Mouse (Mus musculus): ENCODE data around the gene Gnat2. TPM values are rescaled to one million over a fixed set of nuclear protein-coding genes. Genes with fewer than 3 reads are reported as not detected.

Gnat2 gene
- polyA plus RNA-seq, 1 experiment = 0.90 TPM

DNA sequence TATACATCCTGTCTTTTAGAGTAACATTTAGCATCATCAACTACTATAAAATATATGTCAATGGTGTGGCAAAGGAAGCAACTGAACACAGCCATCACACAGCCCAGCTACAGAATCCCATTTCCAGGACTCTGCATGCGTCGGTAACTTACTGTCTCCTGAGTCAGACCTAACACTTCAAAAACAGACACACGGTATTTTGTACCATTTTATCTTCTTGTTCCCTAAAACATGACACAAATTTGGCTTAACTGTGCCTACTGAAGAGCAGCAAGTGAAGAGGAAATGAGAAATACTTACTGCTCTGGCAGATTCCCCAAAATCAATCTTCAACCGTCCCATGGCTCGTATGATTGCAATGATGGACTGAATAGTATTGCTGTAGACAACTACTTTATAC, 30.7 kb downstream of the Gnat2 start:
- H3K36me3 ChIP-seq (ENCODE audit: control insufficient read depth, insufficient read depth) = peaks cover 22% of the 10 kb centered on the region
- no peaks in the 10 kb centered on the region for H3K27me3 ChIP-seq (ENCODE audit: control insufficient read depth, insufficient read depth, insufficient read length)
- peaks cover 38% of the 10 kb centered on the region for H3K79me2 ChIP-seq (ENCODE audit: control insufficient read depth, insufficient read depth)
- H3ac ChIP-seq (ENCODE audit: control insufficient read depth, insufficient read length) = no peak overlapping the region
- TF ChIP-seq POLR2A (IDR thresholded peaks at IDR 0.05; ENCODE audit: insufficient read length, low read depth) (no peak), MYOG (IDR thresholded peaks at IDR 0.05; ENCODE audit: control insufficient read depth in 1 of 3, insufficient read depth in 1 of 3, insufficient read length in 2 of 3, low read depth in 2 of 3) (no peak), SRF (IDR thresholded peaks at IDR 0.05; ENCODE audit: control insufficient read depth, insufficient read length, low read depth) (no peak), E2F4 (IDR thresholded peaks at IDR 0.05; ENCODE audit: insufficient read depth) (no peak), REST (IDR thresholded peaks at IDR 0.05; ENCODE audit: insufficient read depth, insufficient read length) (no peak), TCF3 (IDR thresholded peaks at IDR 0.05; ENCODE audit: insufficient read length, low read depth) (no peak), MYOD1 (IDR thresholded peaks at IDR 0.05; ENCODE audit: control insufficient read depth in 1 of 3, insufficient read length in 2 of 3, low read depth in 2 of 3) (no peak), POLR2AphosphoS2 (IDR thresholded peaks at IDR 0.05; ENCODE audit: insufficient read length, low read depth) (no peak), MAX (IDR thresholded peaks at IDR 0.05; ENCODE audit: low read depth) (no peak), TCF12 (IDR thresholded peaks at IDR 0.05; ENCODE audit: insufficient read depth, poor library complexity, severe bottlenecking) (no peak), USF1 (IDR thresholded peaks at IDR 0.05; ENCODE audit: low read depth) (no peak), CEBPB (IDR thresholded peaks at IDR 0.05; ENCODE audit: insufficient read depth, poor library complexity, severe bottlenecking) (no peak)
- H3K4me2 ChIP-seq (ENCODE audit: low read depth) = no peak overlapping the region
- H3K4me3 ChIP-seq = no peak overlapping the region

DNA sequence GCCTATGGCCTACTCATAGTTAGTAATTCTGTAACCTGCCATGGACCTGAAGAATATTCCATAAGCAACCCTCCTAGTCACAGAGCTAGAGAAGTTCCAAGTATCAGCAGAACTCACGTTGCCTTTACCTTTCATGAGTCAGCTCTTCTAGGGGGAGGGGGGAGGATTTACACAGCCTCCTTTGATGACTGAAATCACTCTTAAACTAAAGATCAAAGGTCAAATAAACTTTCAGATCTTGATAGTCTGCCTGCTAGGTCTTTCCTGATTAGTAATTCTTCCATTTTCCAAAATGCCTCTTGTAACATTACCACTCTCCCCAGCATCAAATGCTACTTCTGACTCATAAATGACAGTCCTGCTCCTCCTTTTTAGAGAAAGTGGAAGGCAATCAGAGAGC, 31.5 kb downstream of the Gnat2 start:
- TF ChIP-seq MYOD1 (IDR thresholded peaks at IDR 0.05; ENCODE audit: control insufficient read depth in 1 of 3, insufficient read length in 2 of 3, low read depth in 2 of 3) (no peak), REST (IDR thresholded peaks at IDR 0.05; ENCODE audit: insufficient read depth, insufficient read length) (no peak), POLR2AphosphoS2 (IDR thresholded peaks at IDR 0.05; ENCODE audit: insufficient read length, low read depth) (no peak), USF1 (IDR thresholded peaks at IDR 0.05; ENCODE audit: low read depth) (no peak), TCF12 (IDR thresholded peaks at IDR 0.05; ENCODE audit: insufficient read depth, poor library complexity, severe bottlenecking) (no peak), CEBPB (IDR thresholded peaks at IDR 0.05; ENCODE audit: insufficient read depth, poor library complexity, severe bottlenecking) (no peak), MAX (IDR thresholded peaks at IDR 0.05; ENCODE audit: low read depth) (no peak), MYOG (IDR thresholded peaks at IDR 0.05; ENCODE audit: control insufficient read depth in 1 of 3, insufficient read depth in 1 of 3, insufficient read length in 2 of 3, low read depth in 2 of 3) (no peak), E2F4 (IDR thresholded peaks at IDR 0.05; ENCODE audit: insufficient read depth) (no peak), TCF3 (IDR thresholded peaks at IDR 0.05; ENCODE audit: insufficient read length, low read depth) (no peak), SRF (IDR thresholded peaks at IDR 0.05; ENCODE audit: control insufficient read depth, insufficient read length, low read depth) (no peak), POLR2A (IDR thresholded peaks at IDR 0.05; ENCODE audit: insufficient read length, low read depth) (no peak)
- Histone ChIP-seq H3K4me2 (ENCODE audit: low read depth) (no peak overlapping the region), H3K4me3 (no peak overlapping the region), H3K36me3 (ENCODE audit: control insufficient read depth, insufficient read depth) (peaks cover 22% of the 10 kb centered on the region), H3K27me3 (ENCODE audit: control insufficient read depth, insufficient read depth, insufficient read length) (no peaks in the 10 kb centered on the region), H3K79me2 (ENCODE audit: control insufficient read depth, insufficient read depth) (peaks cover 47% of the 10 kb centered on the region), H3ac (ENCODE audit: control insufficient read depth, insufficient read length) (no peak overlapping the region)

DNA sequence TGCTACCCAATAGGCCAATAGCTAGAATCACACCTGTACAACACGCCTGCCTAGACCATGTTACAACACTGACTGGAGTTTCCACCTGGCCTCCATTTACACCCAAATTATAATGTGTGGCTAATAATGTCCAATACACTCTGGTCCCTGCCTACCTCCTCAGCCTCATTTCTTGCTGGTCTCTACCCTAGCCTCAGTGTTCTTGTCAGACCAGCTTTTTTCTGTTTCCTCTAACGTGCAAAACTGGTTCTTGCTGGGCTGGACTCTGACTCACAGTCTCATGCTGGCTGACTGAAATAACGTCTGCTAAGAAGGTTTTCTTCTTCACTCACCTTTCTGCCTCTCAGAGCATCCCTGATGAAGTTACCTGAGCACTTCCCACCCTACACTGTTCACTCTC, 33.7 kb downstream of the Gnat2 start:
- peaks cover 69% of the 10 kb centered on the region for H3K79me2 ChIP-seq (ENCODE audit: control insufficient read depth, insufficient read depth)
- no peak overlapping the region for H3ac ChIP-seq (ENCODE audit: control insufficient read depth, insufficient read length)
- H3K4me3 ChIP-seq = no peak overlapping the region
- H3K4me2 ChIP-seq (ENCODE audit: low read depth) = no peak overlapping the region
- H3K27me3 ChIP-seq (ENCODE audit: control insufficient read depth, insufficient read depth, insufficient read length) = no peaks in the 10 kb centered on the region
- TF ChIP-seq CEBPB (IDR thresholded peaks at IDR 0.05; ENCODE audit: insufficient read depth, poor library complexity, severe bottlenecking) = no peak
- TF ChIP-seq POLR2AphosphoS2 (IDR thresholded peaks at IDR 0.05; ENCODE audit: insufficient read length, low read depth) = no peak
- no peak for TF ChIP-seq SRF (IDR thresholded peaks at IDR 0.05; ENCODE audit: control insufficient read depth, insufficient read length, low read depth)
- no peak for TF ChIP-seq E2F4 (IDR thresholded peaks at IDR 0.05; ENCODE audit: insufficient read depth)
- no peak for TF ChIP-seq MYOG (IDR thresholded peaks at IDR 0.05; ENCODE audit: control insufficient read depth in 1 of 3, insufficient read depth in 1 of 3, insufficient read length in 2 of 3, low read depth in 2 of 3)
- no peak for TF ChIP-seq USF1 (IDR thresholded peaks at IDR 0.05; ENCODE audit: low read depth)
- TF ChIP-seq TCF3 (IDR thresholded peaks at IDR 0.05; ENCODE audit: insufficient read length, low read depth) = no peak
- H3K36me3 ChIP-seq (ENCODE audit: control insufficient read depth, insufficient read depth) = peaks cover 16% of the 10 kb centered on the region

DNA sequence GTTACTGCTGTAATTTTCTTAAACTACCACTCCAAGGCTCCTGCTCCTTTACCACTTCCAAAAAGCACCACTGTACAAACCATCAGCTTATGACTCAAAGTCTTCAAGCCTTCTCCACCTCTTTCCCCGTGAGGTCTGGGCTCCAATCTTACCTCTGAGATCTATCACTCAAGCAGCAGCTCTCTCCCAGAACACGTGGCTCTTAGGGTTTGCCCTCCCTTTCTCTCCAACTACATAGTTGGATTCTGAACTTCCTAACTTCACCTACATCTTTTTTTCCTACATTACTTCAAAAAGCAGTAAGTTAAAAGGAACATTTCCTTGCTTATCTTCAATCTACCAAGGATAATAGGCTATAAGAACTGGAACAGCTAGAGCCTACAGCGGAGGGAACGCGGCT, 35.9 kb downstream of the Gnat2 start:
- Histone ChIP-seq H3K27me3 (ENCODE audit: control insufficient read depth, insufficient read depth, insufficient read length) (no peaks in the 10 kb centered on the region), H3ac (ENCODE audit: control insufficient read depth, insufficient read length) (no peak overlapping the region), H3K4me3 (no peak overlapping the region), H3K36me3 (ENCODE audit: control insufficient read depth, insufficient read depth) (peaks cover under 1% of the 10 kb centered on the region), H3K79me2 (ENCODE audit: control insufficient read depth, insufficient read depth) (peaks cover 86% of the 10 kb centered on the region), H3K4me2 (ENCODE audit: low read depth) (no peak overlapping the region)
- TF ChIP-seq MAX (IDR thresholded peaks at IDR 0.05; ENCODE audit: low read depth) (no peak), TCF3 (IDR thresholded peaks at IDR 0.05; ENCODE audit: insufficient read length, low read depth) (no peak), MYOG (IDR thresholded peaks at IDR 0.05; ENCODE audit: control insufficient read depth in 1 of 3, insufficient read depth in 1 of 3, insufficient read length in 2 of 3, low read depth in 2 of 3) (no peak), REST (IDR thresholded peaks at IDR 0.05; ENCODE audit: insufficient read depth, insufficient read length) (no peak), MYOD1 (IDR thresholded peaks at IDR 0.05; ENCODE audit: control insufficient read depth in 1 of 3, insufficient read length in 2 of 3, low read depth in 2 of 3) (no peak), POLR2A (IDR thresholded peaks at IDR 0.05; ENCODE audit: insufficient read length, low read depth) (no peak), CEBPB (IDR thresholded peaks at IDR 0.05; ENCODE audit: insufficient read depth, poor library complexity, severe bottlenecking) (no peak), POLR2AphosphoS2 (IDR thresholded peaks at IDR 0.05; ENCODE audit: insufficient read length, low read depth) (no peak), TCF12 (IDR thresholded peaks at IDR 0.05; ENCODE audit: insufficient read depth, poor library complexity, severe bottlenecking) (no peak), E2F4 (IDR thresholded peaks at IDR 0.05; ENCODE audit: insufficient read depth) (no peak), USF1 (IDR thresholded peaks at IDR 0.05; ENCODE audit: low read depth) (no peak), SRF (IDR thresholded peaks at IDR 0.05; ENCODE audit: control insufficient read depth, insufficient read length, low read depth) (no peak)

Data from myocyte (in vitro differentiated cells).